Mouse (Mus musculus) midbrain, embryonic 11.5 days (tissue): ENCODE results near the gene 4930469K13Rik. TPM values are rescaled to one million over a fixed set of nuclear protein-coding genes. Genes with fewer than 3 reads are reported as not detected.

Source experiments
- ATAC-seq: fragments of 200-750 bp; cut with Nextera tagmentation; 2 replicates; pipeline ENCODE4 v1.8.0; 2017; ENCODE audit warnings: moderate TSS enrichment, moderate library complexity; ENCODE audit not compliant: low FRiP score
- DNase-seq: peaks from one replicate; pipeline ENCODE4 v3.0.0; 2015; ENCODE audit warnings: low spot score; ENCODE audit errors: missing footprints
- H3K27ac ChIP-seq: fragments of 300-500 bp; sonication (generic); 2 replicates; pipeline ENCODE4 v1.5.1; 2014; ENCODE audit warnings: low read depth, low read length
- H3K27me3 ChIP-seq: fragments of 300-500 bp; sonication (generic); 2 replicates; pipeline ENCODE4 v1.6.1; 2014; ENCODE audit warnings: mild to moderate bottlenecking, low read length, moderate library complexity, mixed read lengths; ENCODE audit not compliant: control insufficient read depth, insufficient read depth
- H3K36me3 ChIP-seq: fragments of 300-500 bp; sonication (generic); 2 replicates; pipeline ENCODE4 v1.6.1; 2014; ENCODE audit warnings: mild to moderate bottlenecking, low read length, moderate library complexity, mixed read lengths; ENCODE audit not compliant: control insufficient read depth, insufficient read depth
- H3K4me1 ChIP-seq: fragments of 300-500 bp; sonication (generic); 2 replicates; pipeline ENCODE4 v1.6.1; 2014; ENCODE audit warnings: low read length; ENCODE audit not compliant: control insufficient read depth, insufficient read depth
- H3K4me2 ChIP-seq: fragments of 300-500 bp; sonication (generic); 2 replicates; pipeline ENCODE4 v1.6.1; 2014; ENCODE audit warnings: mild to moderate bottlenecking, moderate library complexity
- H3K4me3 ChIP-seq: fragments of 300-500 bp; sonication (generic); 2 replicates; pipeline ENCODE4 v1.5.1; 2014; ENCODE audit warnings: low read depth, low read length
- H3K9ac ChIP-seq: fragments of 300-500 bp; sonication (generic); 2 replicates; pipeline ENCODE4 v1.6.1; 2014; ENCODE audit warnings: low read length
- H3K9me3 ChIP-seq: fragments of 300-500 bp; sonication (generic); 2 replicates; pipeline ENCODE4 v1.6.1; 2016; ENCODE audit warnings: low read length; ENCODE audit not compliant: control insufficient read depth
- WGBS: fragments of 180-500 bp; shearing (Covaris S2); extraction: QIAGEN DNeasy Blood & Tissue Kit; methylation state at CpG from one replicate; pipeline ENCODE4 v1.1.7; 2014; 5-methylcytosine and 5-hydroxymethylcytosine counted together
- polyA plus RNA-seq: library from polyadenylated mRNA; unstranded; fragments of >200 nt; fragmentation: Nextera tagmentation; extraction: Ambion mirVana; gene quantifications from 2 replicates; pipeline ENCODE4 v1.2.1, GENCODE M21; 2014

The 4930469K13Rik gene
- polyA plus RNA-seq, 1 experiment from 2014 or later = not detected

- H3K9ac ChIP-seq = no peak overlapping the region
- WGBS = 86% methylated on average over 5 of the region's 5 CpGs
- H3K4me1 ChIP-seq = 0 out of 2 replicates have a peak, but pooled peaks cover 2% of the 10 kb centered on the region
- no peak overlapping the region for H3K27ac ChIP-seq
- H3K4me2 ChIP-seq = no peak overlapping the region
- no peaks in the 10 kb centered on the region for H3K9me3 ChIP-seq
- ATAC-seq (no peak), DNase-seq (no peak)
- H3K36me3 ChIP-seq = no peaks in the 10 kb centered on the region
- H3K4me3 ChIP-seq = no peak overlapping the region
- H3K27me3 ChIP-seq = no peaks in the 10 kb centered on the region
Measured at GRCm38 (mm10) chr11:33990002-33990401, 108.4 kb downstream of the 4930469K13Rik start.

GRCm38 (mm10) chr11:33986525-33986924 is 111.8 kb downstream of the 4930469K13Rik start:
- no peaks in the 10 kb centered on the region for H3K9me3 ChIP-seq
- H3K27ac ChIP-seq = no peak overlapping the region
- no peaks in the 10 kb centered on the region for H3K4me1 ChIP-seq
- DNase-seq = no peak
- H3K36me3 ChIP-seq = no peaks in the 10 kb centered on the region
- H3K9ac ChIP-seq = no peak overlapping the region
- ATAC-seq = no peak
- 84% methylated on average over 2 of the region's 2 CpGs for WGBS
- H3K27me3 ChIP-seq = no peaks in the 10 kb centered on the region
- no peak overlapping the region for H3K4me2 ChIP-seq
- H3K4me3 ChIP-seq = no peak overlapping the region

DNA sequence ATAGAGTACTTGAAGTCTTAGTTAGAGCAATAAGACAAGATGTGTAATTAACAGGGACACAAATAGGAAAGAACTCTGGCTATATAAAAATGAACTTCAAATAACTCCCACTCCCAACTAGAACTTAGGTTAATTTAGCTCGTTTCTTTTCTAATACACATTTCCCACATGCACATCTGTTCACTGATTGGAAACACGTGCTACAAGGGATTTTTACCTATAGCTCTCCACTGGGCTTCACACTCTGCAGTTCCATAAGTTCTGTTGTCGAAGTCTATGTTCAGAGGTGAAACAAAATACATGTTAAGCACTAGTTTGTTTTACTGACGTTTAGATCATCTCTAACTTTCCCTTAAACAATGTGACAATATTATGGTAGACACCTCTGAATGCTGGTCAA is 118.2 kb downstream of the 4930469K13Rik start:
- no peak overlapping the region for H3K27ac ChIP-seq
- no peak overlapping the region for H3K4me2 ChIP-seq
- no peaks in the 10 kb centered on the region for H3K4me1 ChIP-seq
- WGBS = 79% methylated on average over 4 of the region's 4 CpGs
- DNase-seq (no peak), ATAC-seq (no peak)
- no peaks in the 10 kb centered on the region for H3K9me3 ChIP-seq
- H3K27me3 ChIP-seq = no peaks in the 10 kb centered on the region
- H3K9ac ChIP-seq = no peak overlapping the region
- no peak overlapping the region for H3K4me3 ChIP-seq
- no peaks in the 10 kb centered on the region for H3K36me3 ChIP-seq

- Histone ChIP-seq H3K27ac (no peak overlapping the region), H3K9me3 (no peaks in the 10 kb centered on the region), H3K4me3 (no peak overlapping the region), H3K9ac (no peak overlapping the region), H3K4me1 (no peaks in the 10 kb centered on the region), H3K27me3 (no peaks in the 10 kb centered on the region), H3K4me2 (no peak overlapping the region), H3K36me3 (no peaks in the 10 kb centered on the region)
- ATAC-seq (no peak), DNase-seq (peak; percentile 19)
- 91% methylated on average over 2 of the region's 2 CpGs for WGBS
Measured at GRCm38 (mm10) chr11:33975121-33975520, 123.2 kb downstream of the 4930469K13Rik start.

DNA sequence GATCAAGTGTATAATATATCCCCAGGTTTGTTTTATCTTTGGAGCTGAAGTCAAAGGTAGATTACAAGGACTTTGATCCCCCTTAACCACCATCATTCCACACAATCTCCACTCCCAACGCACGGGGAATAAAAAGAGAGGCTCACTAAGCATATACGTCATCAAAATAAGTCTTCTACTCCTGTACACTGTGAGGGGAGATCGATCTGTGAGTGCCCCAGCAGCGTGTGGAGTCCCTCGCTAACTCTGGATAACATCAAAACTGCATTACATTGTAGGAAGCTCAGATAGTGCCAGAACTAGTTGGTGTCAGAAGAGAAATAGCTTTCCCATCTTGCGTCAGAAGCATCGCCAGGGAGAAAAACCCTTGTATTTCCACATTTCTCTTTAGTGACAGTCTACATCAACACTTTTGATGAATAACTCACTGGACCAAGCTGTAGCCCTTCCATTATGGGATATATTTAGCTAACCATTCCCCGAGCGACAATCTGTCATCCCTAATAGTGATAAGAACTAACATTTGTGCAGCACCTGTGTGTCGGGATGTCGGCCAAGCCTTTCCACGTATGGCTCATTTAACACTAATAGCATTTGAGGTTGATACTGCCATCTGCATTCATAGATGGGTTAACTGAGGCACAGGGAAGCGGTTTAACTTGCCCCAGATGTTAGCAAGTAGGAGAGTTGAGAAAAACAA is 123.9 kb downstream of the 4930469K13Rik start:
- Histone ChIP-seq H3K27me3 (no peaks in the 10 kb centered on the region), H3K27ac (no peak overlapping the region), H3K4me3 (no peak overlapping the region), H3K4me1 (no peaks in the 10 kb centered on the region), H3K9ac (no peak overlapping the region), H3K4me2 (no peak overlapping the region), H3K9me3 (no peaks in the 10 kb centered on the region), H3K36me3 (no peaks in the 10 kb centered on the region)
- 92% methylated on average over 14 of the region's 14 CpGs for WGBS
- ATAC-seq (no peak), DNase-seq (no peak)

DNA sequence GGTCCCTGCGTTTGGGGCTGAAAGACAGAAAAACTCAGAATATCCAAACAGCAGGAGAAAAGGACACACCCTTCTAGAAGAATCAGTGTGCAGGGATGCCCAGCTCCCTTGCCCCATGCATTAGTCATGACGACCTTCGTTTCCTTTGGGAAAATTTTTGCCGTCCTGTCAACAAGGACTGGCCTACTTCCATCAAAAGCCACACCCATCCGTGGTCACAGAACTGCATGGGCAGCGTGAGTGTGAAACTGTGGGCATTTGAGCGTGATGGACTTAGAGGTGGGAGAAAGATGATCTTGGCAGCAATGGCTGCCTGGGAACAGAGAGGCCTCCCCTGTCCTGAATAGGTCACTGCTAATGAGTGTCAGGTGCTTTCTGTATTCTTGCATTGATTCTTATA is 126.2 kb downstream of the 4930469K13Rik start:
- H3K4me1 ChIP-seq = no peaks in the 10 kb centered on the region
- H3K27ac ChIP-seq = no peak overlapping the region
- H3K9me3 ChIP-seq = no peaks in the 10 kb centered on the region
- H3K36me3 ChIP-seq = no peaks in the 10 kb centered on the region
- WGBS = 92% methylated on average over 7 of the region's 7 CpGs
- H3K4me2 ChIP-seq = no peak overlapping the region
- H3K27me3 ChIP-seq = no peaks in the 10 kb centered on the region
- H3K9ac ChIP-seq = no peak overlapping the region
- no peak overlapping the region for H3K4me3 ChIP-seq
- no peak for ATAC-seq
- no peak for DNase-seq

DNA sequence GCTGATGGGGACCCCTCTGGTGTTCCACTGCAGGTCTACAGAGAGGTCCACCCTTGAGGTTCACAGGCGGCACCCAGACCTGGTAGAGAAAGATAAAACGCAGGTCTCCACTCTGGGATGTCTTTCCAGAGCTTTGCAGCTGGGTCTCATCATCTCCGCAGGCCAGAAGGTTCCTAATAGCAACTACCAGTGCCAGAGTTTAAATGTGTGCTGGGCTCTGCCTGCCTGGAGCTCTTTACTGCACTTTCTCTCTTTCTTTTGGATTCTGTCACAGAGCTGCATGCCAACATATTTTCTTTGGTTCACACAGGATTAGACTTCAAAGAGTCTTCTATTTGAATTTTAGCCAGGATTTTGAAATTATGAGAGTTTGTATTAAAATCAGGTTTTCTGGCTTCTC is 129.2 kb downstream of the 4930469K13Rik start:
- ATAC-seq = no peak
- no peaks in the 10 kb centered on the region for H3K9me3 ChIP-seq
- H3K27ac ChIP-seq = no peak overlapping the region
- H3K9ac ChIP-seq = no peak overlapping the region
- H3K4me2 ChIP-seq = no peak overlapping the region
- WGBS = 86% methylated on average over 3 of the region's 3 CpGs
- no peak overlapping the region for H3K4me3 ChIP-seq
- no peaks in the 10 kb centered on the region for H3K36me3 ChIP-seq
- no peaks in the 10 kb centered on the region for H3K4me1 ChIP-seq
- DNase-seq = no peak
- no peaks in the 10 kb centered on the region for H3K27me3 ChIP-seq

DNA sequence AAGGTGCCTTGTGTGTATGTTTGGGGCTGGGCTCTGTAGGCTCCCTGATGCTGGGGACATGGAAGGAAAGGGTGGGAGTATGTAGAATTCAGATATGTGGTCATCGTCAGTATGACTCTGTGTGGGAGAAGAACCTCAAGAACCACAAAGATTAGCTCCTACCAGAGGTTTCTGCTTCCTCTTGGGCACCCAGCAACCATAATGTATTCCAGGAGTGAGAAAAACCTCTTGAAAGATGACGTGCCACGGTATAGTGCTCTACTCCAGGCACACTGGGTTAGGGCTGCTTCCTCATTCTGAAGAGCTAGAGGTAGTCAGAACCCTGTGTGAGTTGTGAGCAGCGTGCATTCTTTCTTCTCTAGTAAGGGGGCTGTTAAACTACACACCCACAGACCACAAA is 130.6 kb downstream of the 4930469K13Rik start:
- no peak overlapping the region for H3K27ac ChIP-seq
- no peak overlapping the region for H3K4me2 ChIP-seq
- WGBS = 76% methylated on average over 4 of the region's 4 CpGs
- ATAC-seq (no peak), DNase-seq (no peak)
- no peak overlapping the region for H3K4me3 ChIP-seq
- H3K4me1 ChIP-seq = no peaks in the 10 kb centered on the region
- H3K27me3 ChIP-seq = no peaks in the 10 kb centered on the region
- no peaks in the 10 kb centered on the region for H3K9me3 ChIP-seq
- H3K36me3 ChIP-seq = no peaks in the 10 kb centered on the region
- H3K9ac ChIP-seq = no peak overlapping the region

DNA sequence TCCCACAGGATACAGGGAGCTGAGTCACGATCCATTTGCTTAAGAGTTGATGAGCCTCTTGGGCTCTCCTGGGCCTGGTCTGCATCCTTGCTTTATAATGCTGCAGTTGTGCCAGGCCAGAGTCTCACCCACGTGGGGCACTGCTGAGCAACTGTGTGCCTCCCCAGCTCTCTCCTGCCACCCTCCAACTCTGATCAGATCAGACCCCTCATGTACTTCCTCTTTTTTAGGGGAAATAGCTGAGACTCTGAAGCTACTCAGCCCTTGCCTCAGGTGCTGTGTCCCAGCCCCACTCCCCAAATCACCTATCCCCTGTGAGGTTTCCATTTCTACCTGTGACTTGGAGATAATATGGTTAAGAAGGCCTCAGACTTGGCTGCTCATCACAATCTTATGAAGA is 133.0 kb downstream of the 4930469K13Rik start:
- WGBS = 60% methylated on average over 2 of the region's 2 CpGs
- ATAC-seq (no peak), DNase-seq (no peak)
- Histone ChIP-seq H3K27ac (no peak overlapping the region), H3K4me2 (no peak overlapping the region), H3K27me3 (no peaks in the 10 kb centered on the region), H3K4me3 (no peak overlapping the region), H3K36me3 (no peaks in the 10 kb centered on the region), H3K9me3 (no peaks in the 10 kb centered on the region), H3K9ac (no peak overlapping the region), H3K4me1 (no peaks in the 10 kb centered on the region)
